Mouse (Mus musculus) hindbrain, embryonic 14.5 days (tissue): Measurements from ENCODE around the gene Tcf7l2. TPM values are rescaled to one million over a fixed set of nuclear protein-coding genes. Genes with fewer than 3 reads are reported as not detected.

Experiments used
- ATAC-seq: fragments of 200-750 bp; cut with Nextera tagmentation; 2 replicates; pipeline ENCODE4 v1.8.0; 2017; ENCODE audit warnings: moderate number of reproducible peaks, mild to moderate bottlenecking, moderate TSS enrichment, moderate library complexity; ENCODE audit not compliant: low FRiP score
- DNase-seq: peaks from one replicate; pipeline ENCODE4 v3.0.0-alpha.2; 2015; ENCODE audit warnings: low spot score
- H3K27ac ChIP-seq: fragments of 300-500 bp; sonication (generic); 2 replicates; pipeline ENCODE4 v1.5.1; 2014; ENCODE audit warnings: mild to moderate bottlenecking, moderate library complexity
- H3K27me3 ChIP-seq: fragments of 300-500 bp; sonication (generic); 2 replicates; pipeline ENCODE4 v1.6.1; 2014; ENCODE audit warnings: mild to moderate bottlenecking, low read length, mixed read lengths; ENCODE audit not compliant: control insufficient read depth, insufficient read depth
- H3K36me3 ChIP-seq: fragments of 300-500 bp; sonication (generic); replicated peaks from 2 replicates; pipeline ENCODE4 v1.6.1; 2014; ENCODE audit not compliant: control insufficient read depth, insufficient read depth
- H3K4me1 ChIP-seq: fragments of 300-500 bp; sonication (generic); replicated peaks from 2 replicates; pipeline ENCODE4 v1.6.1; 2014; ENCODE audit warnings: antibody characterized with exemption, low read length, mixed read lengths; ENCODE audit not compliant: control insufficient read depth, insufficient read depth
- H3K4me2 ChIP-seq: fragments of 300-500 bp; sonication (generic); replicated peaks from 2 replicates; pipeline ENCODE4 v1.6.1; 2014; ENCODE audit warnings: mild to moderate bottlenecking, moderate library complexity
- H3K4me3 ChIP-seq: fragments of 300-500 bp; sonication (generic); replicated peaks from 2 replicates; pipeline ENCODE4 v1.5.1; 2014; ENCODE audit warnings: mild to moderate bottlenecking, low read length
- H3K9ac ChIP-seq: fragments of 300-500 bp; sonication (generic); 2 replicates; pipeline ENCODE4 v1.6.1; 2014
- H3K9me3 ChIP-seq: fragments of 300-500 bp; sonication (generic); 2 replicates; pipeline ENCODE4 v1.6.1; 2016; ENCODE audit warnings: low read length; ENCODE audit not compliant: control insufficient read depth
- WGBS: fragments of 180-500 bp; shearing (Covaris S2); extraction: QIAGEN DNeasy Blood & Tissue Kit; methylation state at CpG from one replicate; pipeline ENCODE4 v1.1.7; 2014; 5-methylcytosine and 5-hydroxymethylcytosine counted together
- polyA plus RNA-seq: library from polyadenylated mRNA; unstranded; fragments of >200 nt; fragmentation: Nextera tagmentation; extraction: Ambion mirVana; gene quantifications from 2 replicates; pipeline ENCODE4 v1.2.1, GENCODE M21; 2014

Tcf7l2 gene
- polyA plus RNA-seq, 1 experiment from 2014 or later = 24.0 TPM

GRCm38 (mm10) chr19:55880664-55881359 lies 139.2 kb downstream of the Tcf7l2 start:
- ATAC-seq (no peak), DNase-seq (peak; percentile 55)
- Histone ChIP-seq H3K4me1 (peaks cover 11% of the 10 kb centered on the region), H3K27ac (no peak overlapping the region), H3K36me3 (no peaks in the 10 kb centered on the region), H3K9ac (no peak overlapping the region), H3K4me2 (peak overlapping the region; percentile 18; the same call in 1 of the 2 replicates), H3K4me3 (no peak overlapping the region), H3K27me3 (0 out of 2 replicates have a peak, but pooled peaks cover 4% of the 10 kb centered on the region), H3K9me3 (no peaks in the 10 kb centered on the region)
- WGBS = 26% methylated on average over 13 of the region's 13 CpGs

- DNase-seq = no peak
- WGBS = 35% methylated on average over 14 of the region's 14 CpGs
- Histone ChIP-seq H3K4me3 (no peak overlapping the region), H3K4me2 (no peak overlapping the region), H3K9ac (no peak overlapping the region), H3K27me3 (peaks cover 14% of the 10 kb centered on the region), H3K4me1 (no peaks in the 10 kb centered on the region), H3K36me3 (no peaks in the 10 kb centered on the region), H3K9me3 (no peaks in the 10 kb centered on the region), H3K27ac (no peak overlapping the region)
- no peak for ATAC-seq
Observed at GRCm38 (mm10) chr19:55886536-55886935, 144.9 kb downstream of the Tcf7l2 start.

- Histone ChIP-seq H3K4me1 (peaks cover 12% of the 10 kb centered on the region; the same call in 1 of the 2 replicates), H3K4me3 (no peak overlapping the region), H3K9me3 (no peaks in the 10 kb centered on the region), H3K36me3 (no peaks in the 10 kb centered on the region), H3K9ac (no peak overlapping the region), H3K4me2 (no peak overlapping the region), H3K27me3 (peaks cover 59% of the 10 kb centered on the region), H3K27ac (no peak overlapping the region)
- no peak for DNase-seq
- ATAC-seq = no peak
- WGBS = 64% methylated on average over 9 of the region's 9 CpGs
Observed at GRCm38 (mm10) chr19:55891692-55892183, 150.1 kb downstream of the Tcf7l2 start.

GRCm38 (mm10) chr19:55893557-55893956 lies 151.9 kb downstream of the Tcf7l2 start:
- peaks cover 12% of the 10 kb centered on the region; the same call in 1 of the 2 replicates for H3K4me1 ChIP-seq
- no peak overlapping the region; the same call in 1 of the 2 replicates for H3K4me2 ChIP-seq
- H3K27me3 ChIP-seq = peaks cover 77% of the 10 kb centered on the region
- peak overlapping the region; percentile 12; the same call in 1 of the 2 replicates for H3K27ac ChIP-seq
- ATAC-seq (no peak), DNase-seq (no peak)
- 62% methylated on average over 11 of the region's 11 CpGs for WGBS
- H3K9me3 ChIP-seq = no peaks in the 10 kb centered on the region
- no peak overlapping the region for H3K9ac ChIP-seq
- no peak overlapping the region for H3K4me3 ChIP-seq
- no peaks in the 10 kb centered on the region for H3K36me3 ChIP-seq

- Histone ChIP-seq H3K27me3 (peaks cover 84% of the 10 kb centered on the region), H3K4me3 (no peak overlapping the region), H3K9me3 (no peaks in the 10 kb centered on the region), H3K36me3 (no peaks in the 10 kb centered on the region), H3K4me1 (peaks cover 12% of the 10 kb centered on the region; the same call in 1 of the 2 replicates), H3K27ac (no peak overlapping the region), H3K9ac (no peak overlapping the region), H3K4me2 (no peak overlapping the region)
- DNase-seq (no peak), ATAC-seq (no peak)
- 18% methylated on average over 9 of the region's 9 CpGs for WGBS
Observed at GRCm38 (mm10) chr19:55894396-55894795, 152.8 kb downstream of the Tcf7l2 start.

- under 1% methylated on average over 27 of the region's 27 CpGs for WGBS
- peak overlapping the region; percentile 55 for H3K4me2 ChIP-seq
- H3K27me3 ChIP-seq = peaks cover 86% of the 10 kb centered on the region
- peak; percentile 72 for DNase-seq
- H3K36me3 ChIP-seq = no peaks in the 10 kb centered on the region
- peaks cover 12% of the 10 kb centered on the region; the same call in 1 of the 2 replicates for H3K4me1 ChIP-seq
- peak overlapping the region; percentile 24 for H3K4me3 ChIP-seq
- peak overlapping the region; percentile 43; the same call in 1 of the 2 replicates for H3K27ac ChIP-seq
- peak overlapping the region; percentile 47 for H3K9ac ChIP-seq
- ATAC-seq = peak; percentile 77
- H3K9me3 ChIP-seq = no peaks in the 10 kb centered on the region
Observed at GRCm38 (mm10) chr19:55895317-55895716, 153.7 kb downstream of the Tcf7l2 start.

GRCm38 (mm10) chr19:55895807-55896420 lies 154.3 kb downstream of the Tcf7l2 start:
- H3K27ac ChIP-seq = peak overlapping the region; percentile 43; the same call in 1 of the 2 replicates
- no peak for DNase-seq

GRCm38 (mm10) chr19:55896629-55897028 lies 155.0 kb downstream of the Tcf7l2 start:
- H3K4me2 ChIP-seq = peak overlapping the region; percentile 20
- no peak overlapping the region; the same call in 1 of the 2 replicates for H3K4me3 ChIP-seq
- H3K9me3 ChIP-seq = no peaks in the 10 kb centered on the region
- peak overlapping the region; percentile 34; the same call in 1 of the 2 replicates for H3K27ac ChIP-seq
- no peaks in the 10 kb centered on the region for H3K36me3 ChIP-seq
- peaks cover 85% of the 10 kb centered on the region for H3K27me3 ChIP-seq
- DNase-seq (no peak), ATAC-seq (no peak)
- peaks cover 12% of the 10 kb centered on the region; the same call in 1 of the 2 replicates for H3K4me1 ChIP-seq
- 0 out of 2 replicates have a peak overlapping the region, but pooled peaks have one; percentile 10 for H3K9ac ChIP-seq
- WGBS = 7% methylated on average over 10 of the region's 10 CpGs

More at GRCm38 (mm10) chr19:55895807-55896420, 154.3 kb downstream of the Tcf7l2 start:
- Histone ChIP-seq H3K4me2 (peak overlapping the region; percentile 55), H3K36me3 (no peaks in the 10 kb centered on the region), H3K9ac (no peak overlapping the region), H3K4me3 (peak overlapping the region; percentile 24; the same call in 1 of the 2 replicates), H3K4me1 (peaks cover 12% of the 10 kb centered on the region; the same call in 1 of the 2 replicates), H3K27me3 (peaks cover 89% of the 10 kb centered on the region), H3K9me3 (no peaks in the 10 kb centered on the region)
- 7% methylated on average over 4 of the region's 4 CpGs for WGBS
- no peak for ATAC-seq
